ENCODE assay signal across 17 mouse cellular contexts in the genomic region with DNA sequence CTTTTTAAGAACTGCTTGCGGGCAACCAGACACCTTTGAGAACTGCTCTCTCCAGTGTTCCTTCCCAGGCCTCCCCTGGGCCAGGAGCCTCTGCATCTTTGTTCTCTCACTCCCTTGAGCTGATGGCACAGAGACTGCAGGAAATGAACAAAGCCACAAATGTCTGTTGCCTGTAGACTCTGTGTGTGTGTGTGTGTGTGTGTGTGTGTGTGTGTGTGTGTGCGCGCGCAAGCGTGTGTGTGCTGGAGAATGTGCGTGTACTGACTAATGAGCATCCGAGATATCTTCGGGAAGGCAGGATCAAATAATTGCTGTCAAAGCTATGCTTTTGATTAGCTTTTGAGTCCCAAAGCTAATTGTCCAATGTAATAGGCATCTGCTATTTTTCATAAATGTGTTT.
DNase-seq lines count a peak whose midpoint lies in the region; ATAC-seq and TF ChIP-seq lines count a peak whose summit lies in the region.
"Had no signal": no experiment of that assay in that cellular context is flagged by ENCODE, and none has a peak within 500 bp of the region (broad histone marks: within the 10 kb centered on the region; RNA-seq: fewer than 3 reads in every experiment).

No protein-coding gene starts in this region.

- ATAC-seq in heart, embryonic 16.5 days (replicated peaks; ENCODE audit: extremely low read depth, insufficient read depth, low FRiP score), result no peak
- 0 out of 2 replicates have a peak, but pooled peaks have one; percentile 39 for ATAC-seq in midbrain, embryonic 15.5 days (replicated peaks)
- ATAC-seq in midbrain, postnatal 0 days (ENCODE audit: low FRiP score), result no peak

- no peak overlapping the region for H3K9ac ChIP-seq in heart, embryonic 16.5 days (ENCODE audit: low read length)
- H3K9ac ChIP-seq in heart, adult 2 months (ENCODE audit: low read depth, low read length), result no peak overlapping the region
- no peak overlapping the region for H3K9ac ChIP-seq in midbrain, embryonic 15.5 days
- H3K9ac ChIP-seq in midbrain, postnatal 0 days (replicated peaks; ENCODE audit: low read length, poor library complexity, severe bottlenecking), result no peak overlapping the region
- H3K9ac ChIP-seq: heart, embryonic 15.5 days; limb, embryonic 12.5 days; neural tube, embryonic 13.5 days had no signal

- TF ChIP-seq EP300 in heart, adult 2 months (IDR thresholded peaks at IDR 0.05; ENCODE audit: insufficient read depth, low read depth, low read length), result no peak

- H3K4me2 ChIP-seq in heart, embryonic 16.5 days (ENCODE audit: low read depth, low read length), result no peak overlapping the region
- H3K4me2 ChIP-seq in midbrain, embryonic 15.5 days, result no peak overlapping the region
- H3K4me2 ChIP-seq in midbrain, postnatal 0 days (ENCODE audit: low read depth, low read length, poor library complexity, severe bottlenecking), result no peak overlapping the region
- H3K4me2 ChIP-seq: heart, embryonic 15.5 days; limb, embryonic 12.5 days; neural tube, embryonic 13.5 days had no signal

- no peak for DNase-seq in heart, adult 2 months
- DNase-seq in midbrain, postnatal 0 days (ENCODE audit: low spot score), result no peak
- DNase-seq in naive thymus-derived CD4-positive, alpha-beta T cell, adult 2 months (ENCODE audit: low read depth), result peak; percentile 71
- no peak for DNase-seq in gastrocnemius, postnatal 10 days
- no peak for DNase-seq in left cerebral cortex, postnatal 25 days (ENCODE audit: low spot score in 2 of 2)
- DNase-seq in cerebellum, postnatal 25 days, result no peak
- DNase-seq: adrenal gland, adult 8-10 months; cerebellum, adult 9-10 months; kidney, adult 11 months; kidney, postnatal 14 days; lung, adult 18-20 months; lung, postnatal 36 days had no signal

- peaks cover 3% of the 10 kb centered on the region; the same call in 1 of the 2 replicates for H3K4me1 ChIP-seq in heart, embryonic 16.5 days (ENCODE audit: control insufficient read depth, insufficient read depth, low read length)
- H3K4me1 ChIP-seq in heart, adult 2 months (ENCODE audit: control insufficient read depth, insufficient read depth, low read length), result no peaks in the 10 kb centered on the region
- peaks cover 15% of the 10 kb centered on the region for H3K4me1 ChIP-seq in midbrain, embryonic 15.5 days
- H3K4me1 ChIP-seq in midbrain, postnatal 0 days (ENCODE audit: insufficient read depth, low read length), result peaks cover 2% of the 10 kb centered on the region; the same call in 1 of the 2 replicates
- H3K4me1 ChIP-seq: limb, embryonic 12.5 days had no signal

- H3K27me3 ChIP-seq in heart, embryonic 16.5 days (ENCODE audit: control insufficient read depth, insufficient read depth, low read length), result no peaks in the 10 kb centered on the region
- no peaks in the 10 kb centered on the region for H3K27me3 ChIP-seq in heart, adult 2 months (ENCODE audit: control insufficient read depth, insufficient read depth, low read length)
- H3K27me3 ChIP-seq in midbrain, embryonic 15.5 days (replicated peaks), result no peaks in the 10 kb centered on the region
- H3K27me3 ChIP-seq in midbrain, postnatal 0 days (ENCODE audit: insufficient read depth, low read length), result no peaks in the 10 kb centered on the region
- H3K27me3 ChIP-seq: heart, embryonic 15.5 days; limb, embryonic 12.5 days; neural tube, embryonic 13.5 days had no signal

- TF ChIP-seq CTCF in heart, adult 2 months (IDR thresholded peaks at IDR 0.05), result no peak
- no peak for TF ChIP-seq CTCF in midbrain, postnatal 0 days (IDR thresholded peaks at IDR 0.05)

- peak overlapping the region; percentile 18; the same call in 1 of the 2 replicates for H3K27ac ChIP-seq in heart, embryonic 16.5 days (ENCODE audit: low read length)
- no peak overlapping the region for H3K27ac ChIP-seq in heart, adult 2 months
- peak overlapping the region; percentile 49 for H3K27ac ChIP-seq in midbrain, embryonic 15.5 days
- no peak overlapping the region for H3K27ac ChIP-seq in midbrain, postnatal 0 days (ENCODE audit: low read depth, low read length)
- H3K27ac ChIP-seq: limb, embryonic 12.5 days; neural tube, embryonic 13.5 days had no signal

- H3K36me3 ChIP-seq in heart, embryonic 16.5 days (ENCODE audit: control insufficient read depth, insufficient read depth), result no peaks in the 10 kb centered on the region
- no peaks in the 10 kb centered on the region for H3K36me3 ChIP-seq in heart, adult 2 months (ENCODE audit: control insufficient read depth, insufficient read depth, low read length)
- no peaks in the 10 kb centered on the region for H3K36me3 ChIP-seq in midbrain, embryonic 15.5 days (replicated peaks)
- no peaks in the 10 kb centered on the region for H3K36me3 ChIP-seq in midbrain, postnatal 0 days (ENCODE audit: insufficient read depth, low read length)
- H3K36me3 ChIP-seq: heart, embryonic 15.5 days; limb, embryonic 12.5 days; neural tube, embryonic 13.5 days had no signal

- no peaks in the 10 kb centered on the region for H3K79me2 ChIP-seq in heart, adult 2 months (replicated peaks; ENCODE audit: control insufficient read depth, insufficient read depth, low read length)

- WGBS in heart, embryonic 16.5 days, result 85% methylated on average over 8 of the region's 8 CpGs
- WGBS in heart, adult 2 months, result 90% methylated on average over 8 of the region's 8 CpGs
- 65% methylated on average over 8 of the region's 8 CpGs for WGBS in midbrain, embryonic 15.5 days
- WGBS in midbrain, postnatal 0 days, result 57% methylated on average over 8 of the region's 8 CpGs

- intact Hi-C loops in heart, adult 2 months (cut with DNase I), result no loop called here
- intact Hi-C loops in left cerebral cortex, postnatal 25 days (cut with DNase I), result no loop called here

- no peak overlapping the region for H3K4me3 ChIP-seq in heart, embryonic 16.5 days (ENCODE audit: low read length)
- no peak overlapping the region for H3K4me3 ChIP-seq in heart, adult 2 months
- no peak overlapping the region for H3K4me3 ChIP-seq in midbrain, embryonic 15.5 days
- H3K4me3 ChIP-seq in midbrain, postnatal 0 days (ENCODE audit: low read depth, low read length), result no peak overlapping the region
- H3K4me3 ChIP-seq: heart, embryonic 15.5 days; limb, embryonic 12.5 days; neural tube, embryonic 13.5 days had no signal

- H3K9me3 ChIP-seq in heart, embryonic 16.5 days (replicated peaks; ENCODE audit: control insufficient read depth, low read length), result no peaks in the 10 kb centered on the region
- H3K9me3 ChIP-seq in midbrain, embryonic 15.5 days, result no peaks in the 10 kb centered on the region
- no peaks in the 10 kb centered on the region for H3K9me3 ChIP-seq in midbrain, postnatal 0 days (ENCODE audit: low read length)
- H3K9me3 ChIP-seq: heart, embryonic 15.5 days; limb, embryonic 12.5 days; neural tube, embryonic 13.5 days had no signal

- TF ChIP-seq POLR2A in heart, adult 2 months (IDR thresholded peaks at IDR 0.05; ENCODE audit: insufficient read depth, low read depth, low read length), result no peak

Comparison
In these comparisons a context has a peak if more than half of its experiments do, and no peak if none do; other contexts are left out.
1. H3K27ac ChIP-seq: peak in heart, embryonic 16.5 days (single experiment) and midbrain, embryonic 15.5 days (single experiment); none in heart, adult 2 months (single experiment) and midbrain, postnatal 0 days (single experiment).